Mouse (Mus musculus): Measurements from ENCODE around the gene Eef1akmt2. TPM values are rescaled to one million over a fixed set of nuclear protein-coding genes. Genes with fewer than 3 reads are reported as not detected.

Eef1akmt2 gene
- polyA plus RNA-seq, 1 experiment from 2014 or later: 37.9 TPM

- H3K36me3 ChIP-seq: no peaks in the 10 kb centered on the region
- peak within 1 kb of the TSS; percentile 87 for H3K27ac ChIP-seq (ENCODE audit: poor library complexity, severe bottlenecking)
- ATAC-seq (ENCODE audit: insufficient number of reproducible peaks, low FRiP score): peak; percentile 94
- H3K4me1 ChIP-seq (replicated peaks): peaks cover 8% of the 10 kb centered on the region
- no peaks in the 10 kb centered on the region for H3K27me3 ChIP-seq (replicated peaks)
- peak within 1 kb of the TSS; percentile 98 for H3K4me3 ChIP-seq
- peak within 1 kb of the TSS; percentile 96 for H3K9ac ChIP-seq
- WGBS: under 1% methylated on average over 53 of the region's 53 CpGs
- no peaks in the 10 kb centered on the region for H3K9me3 ChIP-seq (replicated peaks)
- peak within 1 kb of the TSS; percentile 85 for H3K4me2 ChIP-seq
These were observed 6.8 kb upstream of the Eef1akmt2 start, which contains the start of gene Abraxas2 for GRCm38 (mm10) chr7:132859042-132859958. Abraxas2 (plus strand) TSS chr7:132859225.

GRCm38 (mm10) chr7:132858043-132858608 is 5.7 kb upstream of the Eef1akmt2 start:
- no peak for ATAC-seq (ENCODE audit: insufficient number of reproducible peaks, low FRiP score)
- 67% methylated on average over 5 of the region's 5 CpGs for WGBS

GRCm38 (mm10) chr7:132856083-132856482 is 3.6 kb upstream of the Eef1akmt2 start:
- 69% methylated on average over 1 of the region's 1 CpGs for WGBS
- no peak for ATAC-seq (ENCODE audit: insufficient number of reproducible peaks, low FRiP score)
- Histone ChIP-seq H3K27ac (ENCODE audit: poor library complexity, severe bottlenecking) (no peak overlapping the region), H3K27me3 (replicated peaks) (no peaks in the 10 kb centered on the region), H3K4me3 (no peak overlapping the region), H3K4me2 (no peak overlapping the region), H3K36me3 (no peaks in the 10 kb centered on the region), H3K9me3 (replicated peaks) (no peaks in the 10 kb centered on the region), H3K9ac (no peak overlapping the region), H3K4me1 (replicated peaks) (peaks cover 12% of the 10 kb centered on the region)

More at GRCm38 (mm10) chr7:132858043-132858608, 5.7 kb upstream of the Eef1akmt2 start:
- Histone ChIP-seq H3K27ac (ENCODE audit: poor library complexity, severe bottlenecking) (no peak overlapping the region), H3K4me2 (no peak overlapping the region), H3K4me1 (replicated peaks) (peaks cover 8% of the 10 kb centered on the region), H3K36me3 (no peaks in the 10 kb centered on the region), H3K9ac (no peak overlapping the region), H3K9me3 (replicated peaks) (no peaks in the 10 kb centered on the region), H3K4me3 (no peak overlapping the region), H3K27me3 (replicated peaks) (no peaks in the 10 kb centered on the region)

GRCm38 (mm10) chr7:132853946-132854345 is 1.5 kb upstream of the Eef1akmt2 start:
- H3K27ac ChIP-seq (ENCODE audit: poor library complexity, severe bottlenecking): no peak overlapping the region

GRCm38 (mm10) chr7:132853361-132853760 is 888 bp upstream of the Eef1akmt2 start:
- no peak for ATAC-seq (ENCODE audit: insufficient number of reproducible peaks, low FRiP score)
- Histone ChIP-seq H3K27me3 (replicated peaks) (no peaks in the 10 kb centered on the region), H3K27ac (ENCODE audit: poor library complexity, severe bottlenecking) (no peak overlapping the region), H3K4me2 (no peak overlapping the region), H3K9me3 (replicated peaks) (no peaks in the 10 kb centered on the region), H3K36me3 (peaks cover 19% of the 10 kb centered on the region), H3K9ac (no peak overlapping the region), H3K4me3 (no peak overlapping the region), H3K4me1 (replicated peaks) (peaks cover 5% of the 10 kb centered on the region; the same call in 1 of the 2 replicates)
- 87% methylated on average over 6 of the region's 6 CpGs for WGBS

More at GRCm38 (mm10) chr7:132853946-132854345, 1.5 kb upstream of the Eef1akmt2 start:
- no peaks in the 10 kb centered on the region for H3K9me3 ChIP-seq (replicated peaks)
- peaks cover 14% of the 10 kb centered on the region for H3K36me3 ChIP-seq
- WGBS: 72% methylated on average over 4 of the region's 4 CpGs
- no peak overlapping the region for H3K4me3 ChIP-seq
- H3K9ac ChIP-seq: no peak overlapping the region
- ATAC-seq (ENCODE audit: insufficient number of reproducible peaks, low FRiP score): no peak
- peaks cover 5% of the 10 kb centered on the region; the same call in 1 of the 2 replicates for H3K4me1 ChIP-seq (replicated peaks)
- H3K4me2 ChIP-seq: no peak overlapping the region
- no peaks in the 10 kb centered on the region for H3K27me3 ChIP-seq (replicated peaks)

- Histone ChIP-seq H3K36me3 (peaks cover 23% of the 10 kb centered on the region), H3K9me3 (replicated peaks) (no peaks in the 10 kb centered on the region)
- WGBS: 90% methylated on average over 3 of the region's 3 CpGs
These were observed 9.3 kb downstream of the Eef1akmt2 start for GRCm38 (mm10) chr7:132843152-132843551.

GRCm38 (mm10) chr7:132842455-132842854 is 10.0 kb downstream of the Eef1akmt2 start:
- Histone ChIP-seq H3K27me3 (replicated peaks) (no peaks in the 10 kb centered on the region), H3K27ac (ENCODE audit: poor library complexity, severe bottlenecking) (no peak overlapping the region; the same call in 1 of the 2 replicates), H3K9ac (no peak overlapping the region), H3K9me3 (replicated peaks) (no peaks in the 10 kb centered on the region), H3K4me1 (replicated peaks) (peaks cover 4% of the 10 kb centered on the region), H3K4me2 (no peak overlapping the region), H3K4me3 (no peak overlapping the region), H3K36me3 (peaks cover 18% of the 10 kb centered on the region)
- ATAC-seq (ENCODE audit: insufficient number of reproducible peaks, low FRiP score): no peak
- WGBS: 72% methylated on average over 1 of the region's 1 CpGs

More at GRCm38 (mm10) chr7:132843152-132843551, 9.3 kb downstream of the Eef1akmt2 start:
- Histone ChIP-seq H3K27me3 (replicated peaks) (no peaks in the 10 kb centered on the region), H3K27ac (ENCODE audit: poor library complexity, severe bottlenecking) (no peak overlapping the region), H3K4me1 (replicated peaks) (peaks cover 4% of the 10 kb centered on the region), H3K4me2 (no peak overlapping the region), H3K4me3 (no peak overlapping the region), H3K9ac (no peak overlapping the region)
- ATAC-seq (ENCODE audit: insufficient number of reproducible peaks, low FRiP score): no peak

- Histone ChIP-seq H3K4me2 (no peak overlapping the region), H3K9ac (peak overlapping the region; percentile 50; the same call in 1 of the 2 replicates), H3K4me1 (replicated peaks) (peaks cover 4% of the 10 kb centered on the region), H3K27ac (ENCODE audit: poor library complexity, severe bottlenecking) (no peak overlapping the region), H3K36me3 (peaks cover 15% of the 10 kb centered on the region), H3K4me3 (no peak overlapping the region), H3K9me3 (replicated peaks) (no peaks in the 10 kb centered on the region), H3K27me3 (replicated peaks) (no peaks in the 10 kb centered on the region)
- no peak for ATAC-seq (ENCODE audit: insufficient number of reproducible peaks, low FRiP score)
- WGBS: 22% methylated on average over 5 of the region's 5 CpGs
These were observed 11.2 kb downstream of the Eef1akmt2 start for GRCm38 (mm10) chr7:132841287-132841686.

GRCm38 (mm10) chr7:132830955-132831354 is 21.5 kb downstream of the Eef1akmt2 start:
- Histone ChIP-seq H3K4me3 (no peak overlapping the region), H3K36me3 (peaks cover 50% of the 10 kb centered on the region), H3K9me3 (replicated peaks) (no peaks in the 10 kb centered on the region), H3K4me2 (no peak overlapping the region), H3K27me3 (replicated peaks) (no peaks in the 10 kb centered on the region), H3K9ac (no peak overlapping the region), H3K4me1 (replicated peaks) (no peaks in the 10 kb centered on the region), H3K27ac (ENCODE audit: poor library complexity, severe bottlenecking) (no peak overlapping the region)
- no peak for ATAC-seq (ENCODE audit: insufficient number of reproducible peaks, low FRiP score)
- 84% methylated on average over 4 of the region's 4 CpGs for WGBS

- Histone ChIP-seq H3K27ac (ENCODE audit: poor library complexity, severe bottlenecking) (no peak overlapping the region), H3K4me1 (replicated peaks) (no peaks in the 10 kb centered on the region), H3K4me3 (no peak overlapping the region), H3K4me2 (no peak overlapping the region), H3K9ac (no peak overlapping the region), H3K36me3 (peaks cover 31% of the 10 kb centered on the region), H3K27me3 (replicated peaks) (no peaks in the 10 kb centered on the region), H3K9me3 (replicated peaks) (no peaks in the 10 kb centered on the region)
- WGBS: 25% methylated on average over 1 of the region's 1 CpGs
- no peak for ATAC-seq (ENCODE audit: insufficient number of reproducible peaks, low FRiP score)
These were observed 28.0 kb downstream of the Eef1akmt2 start for GRCm38 (mm10) chr7:132824346-132825022.

GRCm38 (mm10) chr7:132823832-132824231 is 28.6 kb downstream of the Eef1akmt2 start:
- peaks cover 31% of the 10 kb centered on the region for H3K36me3 ChIP-seq
- no peak overlapping the region for H3K9ac ChIP-seq
- no peaks in the 10 kb centered on the region for H3K27me3 ChIP-seq (replicated peaks)
- H3K4me2 ChIP-seq: no peak overlapping the region
- H3K4me3 ChIP-seq: no peak overlapping the region
- no peak for ATAC-seq (ENCODE audit: insufficient number of reproducible peaks, low FRiP score)
- no peaks in the 10 kb centered on the region for H3K4me1 ChIP-seq (replicated peaks)
- no peak overlapping the region for H3K27ac ChIP-seq (ENCODE audit: poor library complexity, severe bottlenecking)
- no peaks in the 10 kb centered on the region for H3K9me3 ChIP-seq (replicated peaks)
